Mouse (Mus musculus): ENCODE data around the gene Pou2f1.

DNA sequence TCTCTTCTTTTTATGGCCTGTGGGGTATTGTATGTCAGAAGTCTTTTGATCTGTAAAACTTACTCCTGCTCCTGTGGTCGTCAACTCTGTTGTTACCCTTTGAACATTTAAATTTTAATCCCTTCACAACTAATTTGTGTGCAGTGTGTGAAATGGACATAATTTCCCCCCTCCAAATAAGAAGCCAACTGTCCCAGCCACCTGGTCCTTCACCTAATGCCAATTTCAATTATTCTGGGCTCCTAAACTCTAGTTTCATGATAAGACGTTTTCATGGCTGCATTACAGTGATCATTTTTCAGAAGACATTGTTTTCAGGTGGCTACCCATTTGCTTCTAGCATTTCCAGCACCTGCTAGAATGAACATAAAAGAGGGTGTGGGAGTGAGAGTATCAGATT lies 13.9 kb downstream of the Pou2f1 start:
- TF ChIP-seq CTCF (IDR thresholded peaks at IDR 0.05; ENCODE audit: extremely low read depth, insufficient read depth, insufficient read length, insufficient replicate concordance): no peak
- TF ChIP-seq POLR2A (IDR thresholded peaks at IDR 0.05; ENCODE audit: low read depth, low read length): no peak
